Mouse (Mus musculus) mouse embryonic stem cell (cell line): ENCODE measurements at regions not wholly inside any gene's neighbourhood (a gene's known extent, or its start where the extent isn't known, plus 50 kb on each side); places are given as distances from the start of the nearest gene placed in this dataset.

Experiments used
- in situ Hi-C, 2 experiments: fragments of 300-500 bp; cut with MboI; formaldehyde crosslinking; loops; 1 replicate in 1 of 2; 3 replicates in 1 of 2; pipeline ENCODE4 v1.14.3; 2019 to 2020; ENCODE audit warnings: low sequenced_read_pairs in 2 of 2, low pct_unique_long_range_greater_than_20kb in 1 of 2, mixed read lengths in 1 of 2; ENCODE audit not compliant: unreplicated experiment in 1 of 2

DNA sequence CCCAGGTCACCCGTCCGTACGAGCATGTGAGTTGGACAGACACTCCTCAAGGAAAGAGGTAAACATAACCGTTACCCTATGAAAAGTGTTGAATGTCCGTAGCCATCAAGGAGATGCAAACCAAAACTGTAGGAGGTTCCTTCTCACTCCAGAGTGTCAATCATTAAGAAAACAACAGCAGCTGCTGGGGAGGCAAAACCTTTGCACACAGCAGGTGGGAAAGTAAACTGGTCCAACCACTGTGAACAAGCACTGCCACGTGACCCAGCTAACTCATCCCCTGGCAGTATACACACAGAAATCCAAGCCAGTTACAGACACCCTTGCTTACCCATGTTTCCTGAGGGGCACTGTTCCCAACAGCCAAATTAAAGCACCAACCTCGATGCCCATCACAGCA is 54.7 kb upstream of the Irx5 start:
- in situ Hi-C loops = no loop called here

DNA sequence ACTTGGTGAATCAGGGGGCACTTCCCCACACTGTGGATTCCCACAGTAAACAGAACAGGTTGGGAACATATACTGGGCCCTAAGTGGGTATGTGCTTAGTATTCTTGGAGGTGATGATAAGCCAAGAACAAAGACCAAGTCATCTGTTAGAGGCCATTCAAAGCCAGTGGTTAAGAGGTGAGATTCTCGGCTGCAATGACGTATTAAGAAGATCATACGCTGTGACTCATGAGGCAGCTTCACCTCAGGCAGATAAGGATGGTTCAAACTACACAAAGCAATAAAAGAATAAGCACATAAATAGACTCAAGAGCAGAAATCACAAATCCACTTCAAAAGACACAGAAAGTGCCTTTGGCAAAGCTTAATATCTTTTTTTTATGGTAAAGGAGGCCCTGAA is 56.4 kb upstream of the Irx5 start:
- in situ Hi-C loops = no loop called here

DNA sequence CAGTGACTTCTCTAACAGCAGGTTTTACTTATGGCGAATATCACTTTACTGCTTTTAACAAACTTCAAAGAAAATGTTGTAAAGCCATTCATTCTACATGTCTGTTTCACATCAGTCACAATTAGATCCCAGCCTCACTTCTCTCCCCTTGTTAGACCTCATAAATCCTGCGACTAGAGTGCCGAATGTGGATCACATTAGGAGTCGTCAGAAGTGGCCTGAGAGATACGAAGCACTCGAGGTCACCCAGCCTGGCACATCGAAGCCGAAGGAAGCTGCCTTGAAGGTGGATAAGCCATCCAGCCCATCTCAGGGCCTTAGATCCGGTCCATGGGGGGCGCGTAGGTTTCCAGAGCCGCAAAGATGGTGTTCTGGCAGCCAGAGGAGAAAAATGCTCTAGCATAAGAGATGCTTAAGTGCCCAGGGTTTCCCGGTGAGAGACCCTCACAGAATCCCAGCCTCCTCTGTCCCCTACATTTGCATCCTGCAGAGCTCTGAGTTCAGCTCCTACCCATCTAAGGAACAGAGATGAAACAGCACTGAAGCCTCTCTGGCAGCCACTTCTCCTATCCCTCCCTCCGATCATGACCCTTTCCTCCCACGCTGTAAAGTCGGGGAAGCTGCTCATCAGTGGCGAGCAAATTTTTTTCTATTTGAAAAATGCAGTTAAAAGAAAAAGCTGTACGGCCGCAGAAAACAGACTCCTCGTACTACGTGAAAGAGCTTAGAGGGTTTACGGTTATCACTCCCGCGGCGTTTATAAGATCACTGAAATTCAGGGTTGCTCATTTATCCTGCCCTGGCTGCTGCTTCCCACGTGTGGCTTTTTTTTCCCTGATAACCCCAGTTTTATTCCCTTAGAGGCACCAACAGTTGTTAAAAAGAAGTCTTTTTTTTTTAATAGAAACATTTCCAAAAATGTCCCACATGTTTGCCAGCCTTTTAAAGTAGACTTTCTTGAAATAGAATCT is 70.3 kb upstream of the Irx5 start:
- in situ Hi-C loops = no loop called here

DNA sequence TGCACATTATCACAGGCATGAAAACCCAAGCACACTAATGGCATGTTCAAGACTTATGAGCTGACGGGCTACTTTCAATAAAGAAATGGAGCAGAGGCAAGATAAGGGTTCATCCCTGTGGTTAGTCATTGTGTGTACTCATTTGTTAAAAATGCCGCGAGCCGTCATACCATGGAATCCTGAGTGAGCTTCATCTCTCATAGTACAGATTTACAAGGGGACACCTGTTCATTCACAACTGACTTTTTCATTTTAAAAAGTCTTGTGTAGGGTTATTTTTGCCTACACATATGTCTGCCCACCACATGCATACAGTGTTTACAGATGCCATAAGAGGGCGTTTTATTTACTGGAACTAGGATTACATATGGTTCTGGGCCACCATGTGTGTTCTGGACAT is 81.7 kb upstream of the Irx5 start:
- in situ Hi-C loops = no loop called here

DNA sequence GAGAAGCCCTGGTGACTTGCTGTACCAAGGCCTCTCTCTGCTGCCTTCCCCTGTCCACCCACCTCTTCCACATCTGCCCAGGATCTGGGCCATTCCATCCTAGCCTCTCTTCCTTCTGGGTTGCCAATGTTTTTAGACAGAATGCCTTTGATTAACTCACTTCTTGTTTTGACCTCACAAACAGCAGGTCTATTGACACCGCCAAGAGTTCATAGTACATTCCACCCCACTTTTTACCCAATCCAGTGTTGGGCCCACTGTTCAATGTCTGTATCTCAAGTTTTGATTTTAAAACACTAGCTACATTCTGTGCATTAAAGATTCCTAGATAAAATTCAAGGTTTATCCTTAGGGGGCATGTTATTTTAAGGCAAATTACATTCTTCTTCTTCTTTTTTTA is 84.7 kb upstream of the Irx5 start:
- in situ Hi-C loops = no loop called here

DNA sequence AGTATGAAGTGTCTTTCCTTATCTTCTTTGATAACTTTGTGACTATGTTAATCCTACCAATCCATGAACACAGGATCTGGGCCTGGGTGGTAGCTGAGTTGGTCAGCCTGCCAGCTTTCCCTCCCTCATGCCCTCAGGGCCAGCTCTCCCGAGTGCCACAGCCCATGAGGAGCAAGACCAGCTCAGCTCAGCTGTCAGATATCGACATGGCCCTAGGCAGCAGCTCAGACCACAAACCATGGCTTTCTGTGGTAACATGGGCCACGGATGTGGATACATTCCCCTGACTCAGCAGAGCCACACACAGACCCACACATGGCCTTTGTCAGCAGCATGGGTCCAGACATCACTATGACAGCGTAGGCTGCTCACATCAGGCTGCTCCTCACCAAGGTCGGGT is 85.4 kb upstream of the Irx5 start:
- in situ Hi-C loops = no loop called here

DNA sequence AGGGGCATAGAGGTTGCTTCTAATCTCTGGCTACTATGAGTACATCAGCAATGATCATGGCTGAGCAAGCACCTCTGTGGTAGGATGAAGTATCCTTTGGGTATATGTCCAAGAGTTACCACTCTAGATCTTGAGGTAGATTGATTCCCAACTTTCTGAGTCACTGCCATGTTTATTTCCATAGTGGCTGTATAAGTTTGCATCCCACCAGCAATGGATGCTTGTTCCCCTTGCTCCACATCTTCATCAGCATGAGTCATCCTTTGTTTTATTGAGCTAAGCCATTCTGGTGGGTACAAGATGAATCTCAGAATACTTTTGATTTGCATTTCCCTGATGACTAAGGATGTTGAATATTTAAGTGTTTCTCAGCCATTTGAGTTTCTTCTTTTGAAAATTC is 86.8 kb upstream of the Irx5 start:
- in situ Hi-C loops = no loop called here

DNA sequence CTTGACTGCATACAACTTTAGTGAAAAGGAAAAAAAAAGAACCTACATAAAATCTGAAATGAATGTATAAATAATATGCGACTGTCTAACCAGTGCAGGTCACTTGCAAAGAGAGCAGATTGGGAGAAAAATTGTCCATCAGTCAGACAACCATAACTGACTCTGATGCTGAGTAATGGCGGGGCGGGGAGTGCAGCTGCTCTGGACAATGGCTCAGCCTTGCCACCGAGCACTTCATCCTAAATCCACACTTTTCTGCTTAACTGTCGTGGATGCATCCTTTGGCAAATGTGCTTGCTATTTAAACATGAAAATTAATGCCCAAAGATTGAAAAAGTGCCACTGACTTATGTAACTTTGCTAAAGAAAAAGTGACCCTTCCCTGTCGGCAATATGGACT is 90.0 kb upstream of the Irx5 start:
- in situ Hi-C loops = no loop called here

DNA sequence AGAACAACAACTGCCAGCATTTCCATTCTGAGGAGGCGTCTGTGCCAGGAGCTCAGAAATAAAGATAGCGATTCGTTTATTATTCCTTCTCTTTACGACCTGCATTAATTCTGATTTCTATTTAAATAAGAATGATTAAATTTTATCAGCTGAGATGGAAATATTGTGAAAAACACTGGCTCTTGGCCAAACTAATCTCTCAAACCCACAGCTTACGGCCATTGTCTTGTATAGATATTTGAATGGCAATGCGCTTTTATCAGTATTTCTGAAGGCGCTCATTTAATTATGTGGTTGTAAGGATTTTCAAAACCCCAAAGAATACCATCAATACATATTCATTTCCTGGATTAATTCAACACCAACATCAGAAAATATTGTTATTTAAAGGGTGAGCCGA is 97.4 kb upstream of the Irx5 start:
- in situ Hi-C loops = no loop called here

DNA sequence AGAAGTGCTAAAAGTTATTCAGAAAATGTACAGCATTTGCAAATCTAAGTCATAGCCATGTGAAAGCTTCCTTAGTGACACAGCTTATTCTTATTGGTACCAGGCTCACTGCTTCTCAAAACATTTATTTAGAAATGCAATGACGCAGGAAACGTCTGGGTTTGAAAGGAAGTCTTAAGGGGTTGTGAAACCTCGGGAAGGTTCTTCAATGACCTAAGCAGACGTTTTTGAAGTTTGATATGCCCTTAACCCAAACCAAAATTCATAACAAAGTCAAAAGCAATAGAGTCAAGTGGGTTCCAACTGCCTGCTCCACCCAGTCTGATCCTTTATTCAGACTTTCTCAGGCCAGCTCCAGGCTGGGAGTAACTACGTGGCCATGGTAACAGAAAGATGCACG is 99.2 kb upstream of the Irx5 start:
- in situ Hi-C loops = no loop called here

DNA sequence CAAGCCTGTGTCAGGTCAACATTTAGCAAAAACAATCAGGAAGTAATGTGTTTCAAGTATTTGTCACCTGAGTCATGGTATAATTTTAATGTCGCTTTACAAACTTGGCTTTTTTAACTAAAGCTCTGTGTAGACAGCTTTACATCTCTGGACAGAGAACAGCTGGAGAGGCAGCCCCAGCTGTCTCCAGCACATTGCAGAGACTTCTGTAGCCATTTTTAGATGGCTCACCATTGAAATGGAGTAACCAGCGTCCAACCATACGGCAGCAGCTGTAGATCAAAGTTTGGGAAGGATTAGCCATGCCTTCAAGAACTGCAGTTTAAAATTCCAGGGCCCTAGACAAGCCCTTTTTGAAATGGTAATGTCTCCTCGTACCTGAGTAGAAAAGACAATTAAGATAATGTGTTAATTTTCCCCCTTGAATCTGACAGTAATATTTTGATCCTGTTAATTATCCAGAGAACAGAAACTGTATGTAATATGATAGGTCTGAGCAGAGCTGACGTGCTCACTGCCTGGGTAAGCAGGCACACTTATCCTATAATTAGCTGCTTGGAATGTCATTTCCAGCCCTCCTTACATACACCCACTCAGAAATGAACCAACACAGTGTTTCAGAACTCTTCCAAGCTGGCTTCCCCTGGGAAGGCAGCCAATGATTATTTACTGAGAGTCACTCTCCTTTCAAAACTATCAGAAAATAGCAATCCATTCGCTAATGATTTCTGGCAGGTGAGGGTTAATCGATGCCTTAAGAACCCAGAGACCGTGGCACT is 104.6 kb upstream of the Irx5 start:
- in situ Hi-C loops = no loop called here

DNA sequence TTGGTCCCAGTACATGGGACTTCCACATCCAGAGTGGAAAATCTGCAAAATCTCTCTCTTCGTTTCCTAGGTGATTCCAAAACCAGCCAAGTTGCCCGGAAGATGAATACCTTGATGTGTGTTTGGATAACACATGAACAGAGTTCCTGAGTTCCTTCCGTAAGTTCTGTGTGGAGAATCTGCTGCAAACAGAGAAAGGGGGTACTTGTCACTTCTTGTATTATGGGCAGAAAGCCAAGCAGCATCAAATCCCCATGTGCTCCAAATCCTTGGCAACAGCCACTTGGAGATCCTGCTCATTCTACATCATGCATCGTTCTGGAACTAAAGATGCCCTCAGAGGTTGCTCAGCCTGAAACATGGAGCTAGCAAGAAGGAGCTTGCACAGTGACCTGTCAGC is 111.1 kb upstream of the Irx5 start:
- in situ Hi-C loops = no loop called here

DNA sequence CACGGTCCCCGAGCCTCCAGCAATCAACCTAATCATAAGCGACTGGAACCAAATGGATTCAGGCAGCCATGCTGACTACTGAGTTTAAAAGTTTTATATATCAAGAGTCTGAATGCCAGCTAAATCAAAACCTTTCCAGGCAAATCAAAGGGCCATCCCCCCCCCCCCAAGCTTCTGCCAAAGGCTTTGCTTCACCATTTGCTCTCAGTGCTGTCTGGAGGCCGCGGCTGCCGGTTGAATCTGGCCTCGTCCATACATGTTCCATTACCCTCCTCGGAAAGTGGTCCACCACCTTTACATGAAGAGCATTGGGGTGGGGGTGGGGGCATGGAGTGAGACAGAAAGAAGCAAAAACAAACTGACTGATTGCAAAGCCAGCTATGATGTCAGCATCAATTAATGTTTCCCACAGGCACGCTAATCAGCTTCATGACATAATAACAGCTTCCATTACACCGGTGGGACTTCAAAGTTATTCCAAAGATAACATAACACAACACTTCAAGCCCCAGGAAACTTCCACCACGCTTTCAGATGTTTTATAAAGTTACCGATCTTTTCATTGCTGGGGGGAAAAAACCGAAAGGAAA is 116.6 kb upstream of the Irx5 start:
- in situ Hi-C loops = no loop called here

DNA sequence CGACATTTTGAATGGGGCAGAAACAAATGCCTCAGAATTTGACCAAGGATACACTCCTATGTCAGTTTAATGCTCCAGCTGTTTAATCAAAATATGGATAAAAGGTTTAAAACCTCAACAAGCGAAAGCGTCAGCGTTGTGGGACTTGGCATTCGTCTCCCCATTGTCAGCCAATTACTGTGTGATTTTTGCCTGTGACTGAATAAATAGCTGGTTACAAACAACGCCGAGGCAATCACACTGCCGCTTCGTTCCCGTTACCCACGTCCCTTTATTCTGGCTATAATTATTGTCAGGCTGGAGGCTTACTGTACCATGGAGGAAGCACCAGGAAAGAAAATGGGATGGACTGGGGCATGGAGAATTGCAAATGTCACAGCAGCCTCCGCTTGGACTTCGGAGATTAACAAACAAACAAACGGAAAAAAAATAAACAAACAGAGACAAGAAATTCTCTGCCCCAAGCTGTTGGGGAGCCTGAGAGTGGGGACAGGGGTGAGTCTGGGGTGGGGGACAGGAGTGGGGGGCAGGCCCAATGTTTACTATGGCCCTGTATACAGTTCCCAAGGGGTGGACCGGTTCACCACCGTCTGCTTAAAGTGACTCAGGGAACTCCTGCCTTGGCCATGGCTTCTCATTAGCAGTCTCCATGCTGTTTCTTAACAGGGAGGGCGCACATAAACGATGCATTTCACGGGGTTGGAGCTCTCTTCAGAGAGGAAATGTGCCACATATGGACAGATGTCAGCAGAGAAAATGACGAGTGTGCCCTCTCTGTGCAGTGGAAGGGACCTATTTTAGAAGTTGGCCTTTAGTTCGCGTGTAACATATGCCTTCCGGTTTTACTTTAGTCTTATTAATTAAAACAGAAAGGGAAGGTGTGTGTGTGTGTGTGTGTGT is 125.8 kb upstream of the Irx5 start:
- in situ Hi-C loops = no loop called here

DNA sequence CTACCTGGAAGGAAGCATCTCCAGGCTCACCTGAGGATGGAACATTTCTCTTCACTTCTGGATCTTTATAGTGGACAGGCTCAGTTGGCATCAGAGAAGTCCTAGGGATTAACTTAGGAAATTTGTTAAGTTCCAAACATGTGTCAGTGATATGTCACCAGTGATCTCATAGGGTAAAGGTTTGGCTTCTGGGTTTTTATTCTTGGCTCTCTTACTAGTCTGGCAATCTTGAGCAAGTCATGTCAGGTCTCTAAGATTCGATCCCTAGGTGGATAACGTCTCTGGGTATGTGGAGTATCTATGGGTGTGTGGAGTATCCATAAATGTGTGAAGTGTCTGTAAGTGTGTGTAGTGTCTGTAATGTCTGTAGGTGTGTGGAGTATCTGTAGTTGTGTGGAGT is 127.9 kb upstream of the Irx5 start:
- in situ Hi-C loops = no loop called here

DNA sequence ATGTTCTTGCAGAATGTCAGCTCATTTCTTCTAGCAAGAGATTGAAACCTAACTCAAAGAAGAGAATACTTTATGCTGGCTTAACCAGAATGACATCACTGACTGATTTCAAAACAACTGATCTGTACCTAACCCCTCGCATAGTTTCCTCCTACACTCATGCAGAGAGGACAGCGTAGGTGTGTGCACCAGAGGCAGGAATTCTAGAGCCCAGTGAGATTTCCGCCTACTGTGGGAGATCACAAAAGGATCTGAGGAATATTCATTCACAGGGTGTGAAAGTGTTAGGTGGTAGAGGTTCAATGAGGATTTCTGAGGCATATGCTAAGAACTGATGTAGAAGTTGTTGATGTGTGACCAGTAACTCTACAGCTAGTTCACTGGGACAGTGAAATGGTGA is 132.5 kb upstream of the Irx5 start:
- in situ Hi-C loops = no loop called here

DNA sequence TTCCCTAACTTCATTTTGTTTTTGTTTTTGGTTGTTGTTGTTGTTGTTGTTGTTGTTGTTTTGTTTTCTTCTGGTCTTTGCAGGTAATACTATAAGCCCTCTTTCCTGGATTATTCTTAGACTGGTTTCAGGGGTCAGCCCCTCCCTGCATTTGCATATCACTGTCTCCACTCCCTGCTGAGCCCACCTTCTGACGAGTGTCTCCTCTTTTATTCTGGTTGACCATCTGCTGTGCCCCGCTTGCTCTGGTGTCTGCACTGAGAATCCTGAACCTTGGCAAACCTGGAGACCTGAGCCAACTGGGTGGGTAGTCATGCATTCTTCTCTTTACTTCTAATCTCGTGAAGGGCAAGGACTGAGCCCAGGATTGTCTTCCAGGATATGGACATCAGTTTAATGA is 134.4 kb upstream of the Irx5 start:
- in situ Hi-C loops = no loop called here

DNA sequence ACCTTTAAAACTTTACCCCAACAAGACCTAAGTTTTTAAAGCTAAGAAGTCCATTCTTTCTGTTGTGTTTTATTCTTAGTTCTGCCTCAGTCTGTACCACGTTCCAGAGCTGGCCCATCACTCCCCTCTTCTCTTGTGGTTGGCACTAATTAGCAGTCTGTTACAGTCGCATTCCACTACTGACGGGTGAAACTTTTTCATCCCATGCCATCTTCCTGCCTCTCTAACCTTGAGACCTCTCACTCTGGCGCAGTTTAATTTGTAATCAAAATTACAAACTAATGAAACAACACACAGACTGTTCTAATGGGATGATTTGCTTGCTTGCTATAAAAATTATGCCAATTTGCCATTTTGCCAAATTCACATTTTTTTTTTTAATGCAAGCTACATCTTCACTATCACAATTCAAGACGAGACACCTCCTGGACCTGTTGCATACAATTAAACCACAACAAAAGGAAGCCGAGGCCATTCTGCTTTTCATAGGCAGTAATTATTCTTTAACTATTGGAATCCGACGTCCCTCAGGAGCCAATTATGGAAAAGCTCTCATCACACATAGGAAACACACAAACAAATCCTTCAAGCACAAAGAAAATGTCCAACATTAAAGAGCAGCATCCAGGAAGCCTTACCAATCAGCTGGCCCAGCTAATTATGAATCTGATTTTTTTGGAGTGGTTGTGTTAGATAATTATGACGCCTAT is 138.1 kb upstream of the Irx5 start:
- in situ Hi-C loops = no loop called here
